Mouse (Mus musculus): ENCODE data around the gene Prr29. TPM values are rescaled to one million over a fixed set of nuclear protein-coding genes. Genes with fewer than 3 reads are reported as not detected.
"Not testable (repeated sequence)": the region's sequence is repeated elsewhere in the genome, so short reads cannot be mapped to it uniquely, and the experiment has no call there.

Gene Prr29
- polyA plus RNA-seq, 1 experiment from 2014 or later: 0.41 TPM

DNA sequence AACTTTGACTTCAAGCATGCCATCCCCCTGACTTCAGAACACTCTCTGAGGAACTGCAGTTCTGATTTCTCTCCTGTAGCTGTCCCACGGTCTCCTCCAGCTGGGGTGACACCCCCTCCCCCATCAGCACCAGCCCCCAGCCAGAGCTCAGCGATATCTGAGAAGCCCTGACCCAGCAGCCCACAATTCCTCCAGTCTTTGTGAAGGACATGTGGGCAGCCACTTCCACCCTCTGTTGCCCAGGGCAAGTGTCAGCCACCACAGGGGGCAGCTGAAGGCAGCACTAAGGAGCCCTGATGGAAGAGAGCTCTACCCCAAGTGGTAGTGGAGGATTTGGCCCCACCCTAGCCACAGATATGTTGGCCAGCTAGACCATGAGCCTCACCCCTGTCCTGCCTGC is 31.2 kb upstream of the Prr29 start:
- no peak for ATAC-seq (ENCODE audit: low FRiP score, low TSS enrichment)
- no peak overlapping the region for H3K4me2 ChIP-seq (replicated peaks; ENCODE audit: low read depth)

DNA sequence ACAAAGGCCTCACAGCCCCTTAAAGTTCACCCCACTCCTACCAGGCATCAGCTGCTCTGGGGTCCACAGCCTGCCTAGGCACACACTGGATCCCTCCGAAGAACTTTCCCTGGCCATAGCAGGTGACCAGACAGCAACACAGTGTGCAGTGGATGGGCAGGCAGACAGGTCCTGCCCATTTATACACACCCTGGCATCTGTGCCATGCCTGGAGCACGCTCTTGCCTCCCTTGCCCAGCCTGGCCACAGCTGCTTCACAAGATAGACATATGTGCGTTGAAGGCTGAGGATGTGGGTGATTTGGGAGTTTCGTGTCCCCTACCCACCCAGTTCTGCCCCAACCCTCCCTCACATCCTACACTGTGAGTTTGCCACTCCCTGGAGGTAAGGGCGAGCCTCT is 27.2 kb upstream of the Prr29 start:
- Histone ChIP-seq H3K9me3 (ENCODE audit: control insufficient read depth, low read length) (no peaks in the 10 kb centered on the region), H3K4me1 (replicated peaks; ENCODE audit: control insufficient read depth, insufficient read depth) (no peaks in the 10 kb centered on the region), H3K36me3 (ENCODE audit: control insufficient read depth, insufficient read depth, low read length) (no peaks in the 10 kb centered on the region), H3K4me3 (ENCODE audit: low read depth, low read length) (no peak overlapping the region), H3K9ac (ENCODE audit: low read length) (no peak overlapping the region), H3K27ac (replicated peaks) (no peak overlapping the region), H3K27me3 (ENCODE audit: control insufficient read depth, insufficient read depth, low read length) (no peaks in the 10 kb centered on the region), H3K4me2 (replicated peaks; ENCODE audit: low read depth) (no peak overlapping the region)
- ATAC-seq (ENCODE audit: low FRiP score, low TSS enrichment): no peak
- DNase-seq (ENCODE audit: low spot score): no peak
- 72% methylated on average over 5 of the region's 5 CpGs for WGBS
- TF ChIP-seq CTCF (IDR thresholded peaks at IDR 0.05; ENCODE audit: low read depth) (no peak), EP300 (optimal IDR thresholded peaks at IDR 0.05) (no peak)

More for the DNA sequence above, 31.2 kb upstream of the Prr29 start:
- Histone ChIP-seq H3K4me1 (replicated peaks; ENCODE audit: control insufficient read depth, insufficient read depth) (no peaks in the 10 kb centered on the region), H3K36me3 (ENCODE audit: control insufficient read depth, insufficient read depth, low read length) (no peaks in the 10 kb centered on the region), H3K27ac (replicated peaks) (no peak overlapping the region), H3K9me3 (ENCODE audit: control insufficient read depth, low read length) (no peaks in the 10 kb centered on the region), H3K9ac (ENCODE audit: low read length) (no peak overlapping the region), H3K4me3 (ENCODE audit: low read depth, low read length) (no peak overlapping the region), H3K27me3 (ENCODE audit: control insufficient read depth, insufficient read depth, low read length) (no peaks in the 10 kb centered on the region)
- no peak for TF ChIP-seq EP300 (optimal IDR thresholded peaks at IDR 0.05)
- no peak for TF ChIP-seq CTCF (IDR thresholded peaks at IDR 0.05; ENCODE audit: low read depth)
- 9% methylated on average over 2 of the region's 2 CpGs for WGBS
- no peak for DNase-seq (ENCODE audit: low spot score)

DNA sequence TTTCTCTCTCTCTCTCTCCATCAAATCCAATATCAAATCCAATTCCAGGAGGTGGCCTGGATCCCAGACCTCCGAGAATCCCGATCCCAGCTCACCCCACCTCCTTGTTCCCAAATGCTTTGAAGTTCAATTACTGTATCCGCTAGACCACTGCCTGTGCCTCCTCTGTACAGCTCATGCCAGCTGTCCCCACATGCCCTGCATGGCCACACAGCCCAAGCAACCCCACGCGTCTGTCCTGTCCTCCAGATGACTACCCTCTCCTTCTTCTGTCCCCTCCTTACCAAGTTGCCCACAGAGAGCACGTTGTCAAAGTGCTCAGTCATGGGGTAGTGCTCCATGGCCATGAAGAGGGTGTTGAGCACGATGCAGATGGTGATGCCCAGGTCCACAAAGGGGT is 26.4 kb upstream of the Prr29 start:
- Histone ChIP-seq H3K4me1 (replicated peaks; ENCODE audit: control insufficient read depth, insufficient read depth) (no peaks in the 10 kb centered on the region), H3K9ac (ENCODE audit: low read length) (no peak overlapping the region), H3K27ac (replicated peaks) (no peak overlapping the region), H3K4me2 (replicated peaks; ENCODE audit: low read depth) (no peak overlapping the region), H3K27me3 (ENCODE audit: control insufficient read depth, insufficient read depth, low read length) (no peaks in the 10 kb centered on the region), H3K36me3 (ENCODE audit: control insufficient read depth, insufficient read depth, low read length) (no peaks in the 10 kb centered on the region), H3K4me3 (ENCODE audit: low read depth, low read length) (no peak overlapping the region), H3K9me3 (ENCODE audit: control insufficient read depth, low read length) (no peaks in the 10 kb centered on the region)
- ATAC-seq (ENCODE audit: low FRiP score, low TSS enrichment) (no peak), DNase-seq (ENCODE audit: low spot score) (no peak)
- no peak for TF ChIP-seq EP300 (optimal IDR thresholded peaks at IDR 0.05)
- no peak for TF ChIP-seq CTCF (IDR thresholded peaks at IDR 0.05; ENCODE audit: low read depth)
- 74% methylated on average over 7 of the region's 7 CpGs for WGBS

DNA sequence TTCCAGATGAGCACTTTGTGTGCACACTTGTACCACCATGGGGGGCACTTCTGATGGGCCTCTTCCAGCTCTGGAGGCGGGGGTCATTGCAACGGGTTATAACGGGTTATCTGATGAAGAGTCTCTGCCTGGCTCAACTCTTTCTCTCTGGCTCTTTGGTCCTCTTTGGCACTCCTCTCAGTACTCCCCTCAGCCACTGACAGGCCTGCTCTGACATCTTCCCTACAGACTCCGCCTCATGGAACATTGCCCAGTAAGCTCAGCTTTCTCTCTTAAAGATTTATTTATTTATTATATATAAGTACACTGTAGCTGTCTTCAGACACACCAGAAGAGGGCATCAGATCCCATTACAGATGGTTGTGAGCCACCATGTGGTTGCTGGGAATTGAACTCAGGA is 25.9 kb upstream of the Prr29 start:
- H3K9me3 ChIP-seq (ENCODE audit: control insufficient read depth, low read length); H3K4me2 ChIP-seq (replicated peaks; ENCODE audit: low read depth); DNase-seq (ENCODE audit: low spot score); H3K27ac ChIP-seq (replicated peaks); H3K36me3 ChIP-seq (ENCODE audit: control insufficient read depth, insufficient read depth, low read length); H3K4me1 ChIP-seq (replicated peaks; ENCODE audit: control insufficient read depth, insufficient read depth); ATAC-seq (ENCODE audit: low FRiP score, low TSS enrichment); H3K27me3 ChIP-seq (ENCODE audit: control insufficient read depth, insufficient read depth, low read length); H3K4me3 ChIP-seq (ENCODE audit: low read depth, low read length); H3K9ac ChIP-seq (ENCODE audit: low read length): not testable (repeated sequence)
- WGBS: 85% methylated on average over 4 of the region's 4 CpGs

DNA sequence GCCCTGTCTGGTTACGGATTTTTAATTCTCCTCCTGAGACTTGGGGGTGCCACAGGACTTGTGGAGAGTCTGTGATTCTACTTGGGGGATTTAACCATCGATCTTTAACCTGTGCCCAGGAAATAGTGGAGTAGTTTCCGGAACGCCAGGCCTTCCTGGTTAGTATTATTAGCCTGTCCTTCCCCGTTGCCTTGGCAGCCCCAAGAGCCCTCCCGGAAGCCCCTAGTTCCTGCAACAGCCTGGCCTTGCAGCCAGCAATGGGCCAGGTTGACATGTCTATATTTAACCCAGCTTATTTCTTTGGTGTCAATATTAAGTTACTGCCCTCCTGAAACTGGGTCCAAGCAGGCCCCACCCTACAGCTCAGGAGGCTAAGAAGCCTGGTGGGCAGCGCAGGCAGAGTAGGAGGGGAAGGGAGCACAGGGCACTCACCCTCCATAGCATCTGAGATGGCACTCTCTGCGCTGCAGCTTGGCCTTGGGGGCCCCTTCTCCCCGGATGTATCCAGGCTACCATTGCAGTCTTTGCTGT is 24.2 kb upstream of the Prr29 start:
- H3K27ac ChIP-seq (replicated peaks): no peak overlapping the region
- 76% methylated on average over 9 of the region's 9 CpGs for WGBS
- H3K36me3 ChIP-seq (ENCODE audit: control insufficient read depth, insufficient read depth, low read length): no peaks in the 10 kb centered on the region
- no peak overlapping the region for H3K9ac ChIP-seq (ENCODE audit: low read length)
- no peak overlapping the region for H3K4me2 ChIP-seq (replicated peaks; ENCODE audit: low read depth)
- no peak overlapping the region for H3K4me3 ChIP-seq (ENCODE audit: low read depth, low read length)
- TF ChIP-seq EP300 (optimal IDR thresholded peaks at IDR 0.05): no peak
- TF ChIP-seq CTCF (IDR thresholded peaks at IDR 0.05; ENCODE audit: low read depth): no peak
- no peak for DNase-seq (ENCODE audit: low spot score)
- H3K27me3 ChIP-seq (ENCODE audit: control insufficient read depth, insufficient read depth, low read length): no peaks in the 10 kb centered on the region
- no peaks in the 10 kb centered on the region for H3K4me1 ChIP-seq (replicated peaks; ENCODE audit: control insufficient read depth, insufficient read depth)
- no peaks in the 10 kb centered on the region for H3K9me3 ChIP-seq (ENCODE audit: control insufficient read depth, low read length)
- ATAC-seq (ENCODE audit: low FRiP score, low TSS enrichment): no peak

DNA sequence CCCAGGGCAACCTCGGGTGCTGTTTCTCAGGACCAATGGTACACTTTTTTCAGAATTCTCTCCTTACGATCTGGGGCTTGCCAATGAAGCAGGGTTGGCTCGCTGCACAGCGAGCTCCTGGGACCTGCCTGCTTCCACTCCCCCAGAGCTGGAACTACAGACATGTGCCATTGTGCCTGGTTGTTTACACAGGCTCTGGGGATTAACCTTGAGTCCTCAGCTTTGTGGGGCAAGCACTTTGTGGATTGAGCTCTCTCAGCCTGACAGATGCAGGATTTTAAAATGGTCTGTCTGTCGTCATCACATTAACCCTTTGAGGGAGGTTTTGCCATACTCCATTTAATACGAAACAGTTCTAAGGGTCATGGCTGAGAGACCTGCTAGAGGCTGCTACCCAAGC is 20.4 kb upstream of the Prr29 start:
- Histone ChIP-seq H3K9me3 (ENCODE audit: control insufficient read depth, low read length) (no peaks in the 10 kb centered on the region), H3K27ac (replicated peaks) (no peak overlapping the region), H3K4me3 (ENCODE audit: low read depth, low read length) (no peak overlapping the region), H3K9ac (ENCODE audit: low read length) (no peak overlapping the region), H3K27me3 (ENCODE audit: control insufficient read depth, insufficient read depth, low read length) (no peaks in the 10 kb centered on the region), H3K4me1 (replicated peaks; ENCODE audit: control insufficient read depth, insufficient read depth) (no peaks in the 10 kb centered on the region), H3K4me2 (replicated peaks; ENCODE audit: low read depth) (no peak overlapping the region), H3K36me3 (ENCODE audit: control insufficient read depth, insufficient read depth, low read length) (no peaks in the 10 kb centered on the region)
- WGBS: 27% methylated on average over 6 of the region's 6 CpGs
- DNase-seq (ENCODE audit: low spot score): no peak
- TF ChIP-seq EP300 (optimal IDR thresholded peaks at IDR 0.05) (no peak), CTCF (IDR thresholded peaks at IDR 0.05; ENCODE audit: low read depth) (no peak)
- no peak for ATAC-seq (ENCODE audit: low FRiP score, low TSS enrichment)

Data from stomach, postnatal 0 days (tissue).